Mouse (Mus musculus) MEL (cell line): ENCODE results near the gene Nfat5. TPM values are rescaled to one million over a fixed set of nuclear protein-coding genes. Genes with fewer than 3 reads are reported as not detected.

ENCODE experiments used
- DNase-seq: peaks from one replicate; pipeline ENCODE4 v3.0.0; 2011; ENCODE audit warnings: low read depth, low spot score
- H3K27ac ChIP-seq: 2 replicates; pipeline ENCODE4 v1.5.1; 2012; ENCODE audit warnings: low read depth, mild to moderate bottlenecking, control low read depth, low read length, moderate library complexity; ENCODE audit not compliant: control insufficient read depth
- H3K27me3 ChIP-seq, 2 experiments: fragments of 150-350 bp in 1 of 2; sonication (generic) in 1 of 2; 2 replicates each; pipeline ENCODE4 v1.6.1; 2012; ENCODE audit warnings: low read length in 2 of 2, mild to moderate bottlenecking in 2 of 2, improper control_type of control experiment in 1 of 2, moderate library complexity in 1 of 2; ENCODE audit not compliant: insufficient read depth in 2 of 2, control insufficient read depth in 1 of 2
- H3K36me3 ChIP-seq, 2 experiments: 2 replicates each; pipeline ENCODE4 v1.6.1; 2012 to 2014; ENCODE audit warnings: low read length in 2 of 2, improper control_type of control experiment in 1 of 2, inconsistent platforms in 1 of 2, mild to moderate bottlenecking in 1 of 2; ENCODE audit not compliant: insufficient read depth in 2 of 2, control insufficient read depth in 1 of 2
- H3K4me1 ChIP-seq, 2 experiments: fragments of 150-350 bp in 1 of 2; sonication (generic) in 1 of 2; 2 replicates each; pipeline ENCODE4 v1.6.1; 2012; ENCODE audit warnings: low read length in 2 of 2, improper control_type of control experiment in 1 of 2, mild to moderate bottlenecking in 1 of 2; ENCODE audit not compliant: insufficient read depth in 2 of 2, control insufficient read depth in 1 of 2
- H3K4me3 ChIP-seq, 2 experiments: fragments of 150-350 bp in 1 of 2; sonication (generic) in 1 of 2; 2 replicates each; pipeline ENCODE4 v1.5.1; 2012; ENCODE audit warnings: low read depth in 2 of 2, low read length in 2 of 2, mild to moderate bottlenecking in 2 of 2, moderate library complexity in 2 of 2, control low read depth in 1 of 2, improper control_type of control experiment in 1 of 2; ENCODE audit not compliant: control insufficient read depth in 1 of 2, insufficient read depth in 1 of 2
- H3K79me2 ChIP-seq: 2 replicates; pipeline ENCODE4 v1.6.1; 2012; ENCODE audit warnings: mild to moderate bottlenecking, low read length, moderate library complexity; ENCODE audit not compliant: control insufficient read depth, poor library complexity, insufficient read depth
- H3K9ac ChIP-seq: 2 replicates; pipeline ENCODE4 v1.6.1; 2012; ENCODE audit warnings: low read depth, mild to moderate bottlenecking, control low read depth, low read length, moderate library complexity; ENCODE audit not compliant: control insufficient read depth, poor library complexity, severe bottlenecking
- H3K9me3 ChIP-seq: fragments of 150-350 bp; sonication (generic); replicated peaks from 2 replicates; pipeline ENCODE4 v1.6.1; 2012; ENCODE audit warnings: mild to moderate bottlenecking, low read length, improper control_type of control experiment, moderate library complexity; ENCODE audit not compliant: insufficient read depth
- BHLHE40 ChIP-seq: IDR thresholded peaks from 2 replicates; pipeline ENCODE4 v1.6.1; 2012; ENCODE audit warnings: low read depth, mild to moderate bottlenecking, inconsistent platforms, low read length, improper control_type of control experiment, borderline replicate concordance
- CHD1 ChIP-seq: IDR thresholded peaks from 2 replicates; pipeline ENCODE4 v1.6.1; 2012; ENCODE audit warnings: low read depth, mild to moderate bottlenecking, inconsistent platforms, low read length, improper control_type of control experiment
- CHD2 ChIP-seq: IDR thresholded peaks from 2 replicates; pipeline ENCODE4 v1.6.1; 2011; ENCODE audit warnings: low read length, improper control_type of control experiment
- ELF1 ChIP-seq: IDR thresholded peaks from 2 replicates; pipeline ENCODE4 v1.6.1; 2014; ENCODE audit warnings: low read depth, mild to moderate bottlenecking, inconsistent platforms, low read length, improper control_type of control experiment, moderate library complexity
- EP300 ChIP-seq, 2 experiments: IDR thresholded peaks; 2 replicates each; pipeline ENCODE4 v1.6.1; 2011; ENCODE audit warnings: improper control_type of control experiment in 2 of 2, low read length in 2 of 2, low read depth in 1 of 2, mild to moderate bottlenecking in 1 of 2
- ETS1 ChIP-seq: IDR thresholded peaks from 2 replicates; pipeline ENCODE4 v1.6.1; 2012; ENCODE audit warnings: low read depth, mild to moderate bottlenecking, inconsistent platforms, low read length, improper control_type of control experiment, moderate library complexity
- GABPA ChIP-seq: IDR thresholded peaks from 2 replicates; pipeline ENCODE4 v1.6.1; 2012; ENCODE audit warnings: low read depth, mild to moderate bottlenecking, inconsistent platforms, low read length, improper control_type of control experiment, moderate library complexity
- GATA1 ChIP-seq: IDR thresholded peaks from 2 replicates; pipeline ENCODE4 v1.6.1; 2011; ENCODE audit warnings: low read depth, low read length, improper control_type of control experiment
- HCFC1 ChIP-seq: IDR thresholded peaks from 2 replicates; pipeline ENCODE4 v1.6.1; 2012; ENCODE audit warnings: low read depth, mild to moderate bottlenecking, inconsistent platforms, low read length, improper control_type of control experiment, moderate library complexity
- KAT2A ChIP-seq: conservative IDR thresholded peaks from 2 replicates; pipeline ENCODE4 v1.6.1; 2012; ENCODE audit warnings: low read depth, low read length, improper control_type of control experiment, inconsistent platforms
- MAX ChIP-seq: IDR thresholded peaks from 2 replicates; pipeline ENCODE4 v1.6.1; 2011; ENCODE audit warnings: low read length, improper control_type of control experiment
- MEF2A ChIP-seq: IDR thresholded peaks from 2 replicates; pipeline ENCODE4 v1.6.1; 2014; ENCODE audit warnings: low read depth, mild to moderate bottlenecking, inconsistent platforms, low read length, improper control_type of control experiment; ENCODE audit not compliant: poor library complexity, insufficient replicate concordance, severe bottlenecking; ENCODE audit errors: extremely low read depth
- MXI1 ChIP-seq: IDR thresholded peaks from 2 replicates; pipeline ENCODE4 v1.6.1; 2011; ENCODE audit warnings: mild to moderate bottlenecking, low read depth, low read length, improper control_type of control experiment
- MYB ChIP-seq: IDR thresholded peaks from 2 replicates; pipeline ENCODE4 v1.6.1; 2011; ENCODE audit warnings: mild to moderate bottlenecking, low read depth, low read length, improper control_type of control experiment
- MYC ChIP-seq: IDR thresholded peaks from 2 replicates; pipeline ENCODE4 v1.6.1; 2011; ENCODE audit warnings: low read depth, mild to moderate bottlenecking, low read length, improper control_type of control experiment, moderate library complexity
- NRF1 ChIP-seq: IDR thresholded peaks from 2 replicates; pipeline ENCODE4 v1.6.1; 2014; ENCODE audit warnings: low read depth, mild to moderate bottlenecking, inconsistent platforms, low read length, improper control_type of control experiment, moderate library complexity; ENCODE audit not compliant: poor library complexity, insufficient read depth, severe bottlenecking
- POLR2A ChIP-seq, 2 experiments: IDR thresholded peaks; 2 replicates each; pipeline ENCODE4 v1.6.1; 2011 to 2012; ENCODE audit warnings: low read length in 2 of 2, mild to moderate bottlenecking in 2 of 2, control low read depth in 1 of 2, improper control_type of control experiment in 1 of 2, low read depth in 1 of 2, moderate library complexity in 1 of 2; ENCODE audit not compliant: control insufficient read depth in 1 of 2, insufficient read depth in 1 of 2, poor library complexity in 1 of 2
- POLR2AphosphoS2 ChIP-seq: IDR thresholded peaks from 2 replicates; pipeline ENCODE4 v1.6.1; 2011; ENCODE audit warnings: low read length, improper control_type of control experiment
- POLR2AphosphoS5 ChIP-seq: IDR thresholded peaks from 2 replicates; pipeline ENCODE4 v1.6.1; 2012; ENCODE audit warnings: low read depth, borderline replicate concordance, mild to moderate bottlenecking, inconsistent platforms, low read length, moderate library complexity, mixed read lengths
- RCOR1 ChIP-seq: IDR thresholded peaks from 2 replicates; pipeline ENCODE4 v1.6.1; 2012; ENCODE audit warnings: low read depth, mild to moderate bottlenecking, inconsistent platforms, low read length, improper control_type of control experiment
- SIN3A ChIP-seq: IDR thresholded peaks from 2 replicates; pipeline ENCODE4 v1.6.1; 2012; ENCODE audit warnings: low read length, improper control_type of control experiment, inconsistent platforms
- TBP ChIP-seq: IDR thresholded peaks from 2 replicates; pipeline ENCODE4 v1.8.0; 2011; ENCODE audit warnings: low read depth, low read length, improper control_type of control experiment
- TCF12 ChIP-seq: IDR thresholded peaks from 2 replicates; pipeline ENCODE4 v1.6.1; 2014; ENCODE audit warnings: low read depth, mild to moderate bottlenecking, inconsistent platforms, low read length, improper control_type of control experiment, moderate library complexity
- USF1 ChIP-seq: IDR thresholded peaks from 2 replicates; pipeline ENCODE4 v1.6.1; 2014; ENCODE audit warnings: low read depth, mild to moderate bottlenecking, inconsistent platforms, low read length, improper control_type of control experiment, moderate library complexity
- USF2 ChIP-seq, 2 experiments: IDR thresholded peaks; 2 replicates each; pipeline ENCODE4 v1.6.1; 2011 to 2012; ENCODE audit warnings: improper control_type of control experiment in 2 of 2, low read length in 2 of 2, borderline replicate concordance in 1 of 2, inconsistent platforms in 1 of 2, low read depth in 1 of 2, mild to moderate bottlenecking in 1 of 2; ENCODE audit not compliant: insufficient read depth in 1 of 2
- ZC3H11A ChIP-seq: IDR thresholded peaks from 2 replicates; pipeline ENCODE4 v1.6.1; 2012; ENCODE audit warnings: low read depth, mild to moderate bottlenecking, inconsistent platforms, low read length, improper control_type of control experiment
- ZMIZ1 ChIP-seq: IDR thresholded peaks from 2 replicates; pipeline ENCODE4 v1.6.1; 2012; ENCODE audit warnings: low read depth, mild to moderate bottlenecking, inconsistent platforms, low read length, improper control_type of control experiment, moderate library complexity
- polyA plus RNA-seq, 2 experiments: library from polyadenylated mRNA; stranded (reverse) in 1 of 2; unstranded in 1 of 2; fragments of >175 nt in 1 of 2; fragments of >200 nt in 1 of 2; gene quantifications; 2 replicates each; pipeline versions ENCODE4 v1.2.1 to v1.2.4; 2012; ENCODE audit warnings: low replicate concordance in 2 of 2, low read depth in 1 of 2; ENCODE audit not compliant: insufficient read length in 2 of 2, insufficient read depth in 1 of 2, missing spikeins in 1 of 2
- total RNA-seq: library from RNA; depleted of rRNA; stranded (reverse); fragments of 300-350 nt; gene quantifications from 2 replicates; pipeline ENCODE4 v1.2.3, GENCODE M21; 2012

Gene Nfat5
- total and polyA plus RNA-seq, 3 experiments = 4.2 to 11.3 TPM; not detected in 1

DNA sequence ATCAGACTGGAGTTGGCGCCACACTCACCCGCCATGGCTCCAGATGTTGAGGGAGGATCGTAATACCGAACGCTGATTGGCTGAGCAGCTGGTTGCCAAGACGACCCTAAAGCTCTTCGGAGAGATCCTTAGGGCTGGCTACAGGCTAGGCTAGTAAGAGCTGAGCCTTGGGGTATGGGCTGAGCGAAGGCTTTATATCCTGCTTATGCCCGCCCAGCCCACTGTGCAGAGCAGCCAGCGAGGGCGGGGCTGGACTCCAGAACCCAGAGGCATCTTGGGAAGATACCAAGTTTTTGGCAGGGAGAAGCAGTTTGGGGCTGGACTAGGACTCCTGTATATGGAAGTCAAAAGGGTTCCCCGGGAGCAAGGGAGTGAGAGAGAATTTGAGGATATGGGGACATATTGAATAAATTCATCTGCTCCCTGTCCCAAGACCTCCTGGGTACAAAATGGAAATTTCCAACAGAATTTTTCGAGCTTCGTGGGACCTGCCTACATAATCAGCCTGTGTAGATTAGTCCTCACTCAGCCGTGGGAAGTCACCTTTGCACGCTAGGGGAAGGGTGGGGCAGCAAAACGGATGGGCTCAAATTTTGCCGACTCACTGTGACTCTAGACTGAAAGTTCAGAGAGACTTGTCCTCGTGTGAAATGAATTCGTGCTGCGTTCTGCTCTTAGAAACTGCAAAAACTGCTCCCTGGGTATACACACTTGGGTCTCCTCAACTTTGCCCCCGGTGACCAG, 109.9 kb downstream of the Nfat5 start, which contains the start of gene Nqo1 (continued):
- TF ChIP-seq POLR2AphosphoS5 (no peak), MYC (peak; percentile 77; the same call in 1 of the 2 replicates), ELF1 (peak; percentile 70), KAT2A (no peak), MEF2A (no peak), USF1 (no peak), POLR2AphosphoS2 (peak; percentile 69; the same call in 1 of the 2 replicates), RCOR1 (no peak), BHLHE40 (no peak), POLR2A (IDR thresholded peaks at IDR 0.05; ENCODE audit: control insufficient read depth in 1 of 2, insufficient read depth in 1 of 2, low read depth in 1 of 2, low read length in 2 of 2, poor library complexity in 1 of 2) (peak; percentile 28 to 81; a peak in 3 of 4 replicates), CHD2 (no peak), ZMIZ1 (peak; percentile 66; the same call in 1 of the 2 replicates), NRF1 (no peak), MYB (no peak), EP300 (IDR thresholded peaks at IDR 0.05; ENCODE audit: low read depth in 1 of 2, low read length in 2 of 2) (peak; percentile 20 to 65; a peak in 2 of 4 replicates), ZC3H11A (no peak), TCF12 (peak; percentile 60), USF2 (IDR thresholded peaks at IDR 0.05; ENCODE audit: borderline replicate concordance in 1 of 2, insufficient read depth in 1 of 2, low read depth in 1 of 2, low read length in 2 of 2) (no peak), HCFC1 (peak; percentile 46; the same call in 1 of the 2 replicates)

- peaks cover 0 to 23% of the 10 kb centered on the region in 2 experiments; a peak in 2 of 4 replicates for H3K36me3 ChIP-seq
- no peaks in the 10 kb centered on the region for H3K9me3 ChIP-seq
- peaks cover 14 to 25% of the 10 kb centered on the region in 2 experiments for H3K4me1 ChIP-seq
- peak overlapping the region; percentile 39 to 55 for H3K4me3 ChIP-seq
- no peak for TF ChIP-seq USF2 (IDR thresholded peaks at IDR 0.05; ENCODE audit: borderline replicate concordance in 1 of 2, insufficient read depth in 1 of 2, low read depth in 1 of 2, low read length in 2 of 2)
- TF ChIP-seq MEF2A = no peak
- TF ChIP-seq ETS1 = 0 out of 2 replicates have a peak, but pooled peaks have one; percentile 28
- peak; percentile 43; the same call in 1 of the 2 replicates for TF ChIP-seq GATA1
- TF ChIP-seq SIN3A = peak; percentile 45
- no peak for TF ChIP-seq GABPA
- TF ChIP-seq MAX = peak; percentile 61
- TF ChIP-seq RCOR1 = 0 out of 2 replicates have a peak, but pooled peaks have one; percentile 5
- 0 out of 2 replicates have a peak, but pooled peaks have one; percentile 15 for TF ChIP-seq CHD1
- TF ChIP-seq BHLHE40 = peak; percentile 88
- TF ChIP-seq MXI1 = peak; percentile 90
- no peak for TF ChIP-seq TBP
- TF ChIP-seq MYC = peak; percentile 61; the same call in 1 of the 2 replicates
- H3K27ac ChIP-seq = peak overlapping the region; percentile 85
- H3K79me2 ChIP-seq = no peaks in the 10 kb centered on the region; the same call in 1 of the 2 replicates
- DNase-seq = peak; percentile 45
- H3K9ac ChIP-seq = peak overlapping the region; percentile 66
- no peaks in the 10 kb centered on the region for H3K27me3 ChIP-seq
Observed at GRCm38 (mm10) chr8:107404057-107404456, 110.8 kb downstream of the Nfat5 start.
